Mouse (Mus musculus) liver, embryonic 14 days (tissue): ENCODE data around the gene Gm21996. TPM values are rescaled to one million over a fixed set of nuclear protein-coding genes. Genes with fewer than 3 reads are reported as not detected.

Source experiments
- polyA plus RNA-seq: library from polyadenylated mRNA; depleted of rRNA; stranded (reverse); fragments of >200 nt; gene quantifications from 2 replicates; pipeline ENCODE4 v1.2.3, GENCODE M21; 2012; rRNA removed

Gene Gm21996
- not detected in 2 replicates for polyA plus RNA-seq

DNA sequence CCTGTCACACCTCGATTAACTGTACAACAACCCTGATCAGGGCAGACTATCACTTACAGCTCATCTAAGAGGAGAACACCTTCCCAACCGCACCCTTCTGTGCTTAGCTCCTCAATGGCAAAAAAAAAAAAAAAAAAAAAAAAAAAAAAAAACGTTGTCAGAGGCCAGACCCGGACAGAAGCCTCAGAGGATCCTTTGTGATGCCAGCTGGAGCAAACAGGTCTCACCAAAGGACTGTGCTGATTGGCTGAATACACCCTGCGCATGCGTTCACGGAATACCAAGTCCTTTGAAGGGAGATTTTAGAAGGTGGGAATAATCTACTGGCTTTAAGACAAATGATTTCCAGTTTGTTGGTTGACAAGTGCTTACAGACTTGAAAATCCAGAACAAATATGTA, at the start of gene Gm21996:
Gene Gm21996 (minus strand): TSS at position 101 of the 400 bp plus-strand sequence.

